Mouse (Mus musculus) heart, postnatal 0 days (tissue): ENCODE results near the gene Megf9. TPM values are rescaled to one million over a fixed set of nuclear protein-coding genes. Genes with fewer than 3 reads are reported as not detected.

ENCODE experiments used
- ATAC-seq: fragments of 200-750 bp; cut with Nextera tagmentation; 2 replicates; pipeline ENCODE4 v1.8.0; 2017; ENCODE audit warnings: low read depth, moderate number of reproducible peaks, moderate library complexity; ENCODE audit not compliant: insufficient read depth
- DNase-seq: peaks from one replicate; pipeline ENCODE4 v3.0.0-alpha.2; 2016; ENCODE audit warnings: low spot score
- H3K27ac ChIP-seq: fragments of 300-500 bp; sonication (generic); 2 replicates; pipeline ENCODE4 v1.5.1; 2014; ENCODE audit warnings: low read depth, mild to moderate bottlenecking
- H3K27me3 ChIP-seq: fragments of 300-500 bp; sonication (generic); 2 replicates; pipeline ENCODE4 v1.6.1; 2014; ENCODE audit warnings: low read length, mixed read lengths; ENCODE audit not compliant: control insufficient read depth, insufficient read depth
- H3K36me3 ChIP-seq: fragments of 300-500 bp; sonication (generic); replicated peaks from 2 replicates; pipeline ENCODE4 v1.6.1; 2014; ENCODE audit warnings: low read length, mixed read lengths; ENCODE audit not compliant: control insufficient read depth, insufficient read depth
- H3K4me1 ChIP-seq: fragments of 300-500 bp; sonication (generic); 2 replicates; pipeline ENCODE4 v1.6.1; 2014; ENCODE audit warnings: antibody characterized with exemption; ENCODE audit not compliant: control insufficient read depth, insufficient read depth
- H3K4me2 ChIP-seq: fragments of 300-500 bp; sonication (generic); 2 replicates; pipeline ENCODE4 v1.6.1; 2014; ENCODE audit warnings: low read depth, mild to moderate bottlenecking, low read length, moderate library complexity
- H3K4me3 ChIP-seq: fragments of 300-500 bp; sonication (generic); 2 replicates; pipeline ENCODE4 v1.5.1; 2014; ENCODE audit warnings: low read depth, low read length
- H3K9ac ChIP-seq: fragments of 300-500 bp; sonication (generic); replicated peaks from 2 replicates; pipeline ENCODE4 v1.6.1; 2014; ENCODE audit warnings: low read depth, low read length, mixed read lengths
- H3K9me3 ChIP-seq: fragments of 300-500 bp; sonication (generic); replicated peaks from 2 replicates; pipeline ENCODE4 v1.6.1; 2016; ENCODE audit warnings: low read length; ENCODE audit not compliant: control insufficient read depth
- CTCF ChIP-seq: IDR thresholded peaks from 2 replicates; pipeline ENCODE4 v1.5.1; 2016; ENCODE audit warnings: antibody characterized with exemption, control low read depth, low read depth
- EP300 ChIP-seq: IDR thresholded peaks from 2 replicates; pipeline ENCODE4 v1.6.1; 2016; ENCODE audit warnings: antibody characterized with exemption, low read depth
- WGBS: fragments of 180-500 bp; shearing (Covaris S2); extraction: QIAGEN DNeasy Blood & Tissue Kit; methylation state at CpG from one replicate; pipeline ENCODE4 v1.1.7; 2014; 5-methylcytosine and 5-hydroxymethylcytosine counted together
- polyA plus RNA-seq: library from polyadenylated mRNA; unstranded; fragments of >200 nt; fragmentation: Nextera tagmentation; extraction: Ambion mirVana; gene quantifications from 2 replicates; pipeline ENCODE4 v1.2.1, GENCODE M21; 2015
- total RNA-seq: library from RNA; depleted of rRNA; stranded (reverse); fragments of >200 nt; gene quantifications from 2 replicates; pipeline ENCODE4 v1.2.3, GENCODE M21; 2014; ENCODE audit warnings: low replicate concordance

The Megf9 gene
- total and polyA plus RNA-seq, 2 experiments from 2014 or later = 3.3 to 10.8 TPM

- H3K4me1 ChIP-seq = no peaks in the 10 kb centered on the region
- ATAC-seq (no peak), DNase-seq (no peak)
- TF ChIP-seq EP300 = no peak
- no peak for TF ChIP-seq CTCF
- no peaks in the 10 kb centered on the region for H3K27me3 ChIP-seq
- H3K4me3 ChIP-seq = no peak overlapping the region
- H3K4me2 ChIP-seq = no peak overlapping the region
- H3K27ac ChIP-seq = no peak overlapping the region
- no peaks in the 10 kb centered on the region for H3K36me3 ChIP-seq
- H3K9me3 ChIP-seq = no peaks in the 10 kb centered on the region
- WGBS = 72% methylated on average over 5 of the region's 5 CpGs
- no peak overlapping the region for H3K9ac ChIP-seq
Observed at GRCm38 (mm10) chr4:70553230-70553797, 18.5 kb upstream of the Megf9 start.

GRCm38 (mm10) chr4:70552120-70552519, 17.3 kb upstream of the Megf9 start:
- TF ChIP-seq CTCF = no peak
- TF ChIP-seq EP300 = no peak
- DNase-seq = no peak
- H3K9ac ChIP-seq = no peak overlapping the region
- no peak for ATAC-seq
- WGBS = 80% methylated on average over 4 of the region's 4 CpGs
- no peaks in the 10 kb centered on the region for H3K27me3 ChIP-seq
- no peak overlapping the region for H3K4me3 ChIP-seq
- H3K9me3 ChIP-seq = no peaks in the 10 kb centered on the region
- no peaks in the 10 kb centered on the region for H3K4me1 ChIP-seq
- no peaks in the 10 kb centered on the region for H3K36me3 ChIP-seq
- H3K4me2 ChIP-seq = no peak overlapping the region
- H3K27ac ChIP-seq = no peak overlapping the region

GRCm38 (mm10) chr4:70547411-70548148, 12.8 kb upstream of the Megf9 start:
- H3K4me3 ChIP-seq = no peak overlapping the region
- H3K9me3 ChIP-seq = no peaks in the 10 kb centered on the region
- no peaks in the 10 kb centered on the region for H3K36me3 ChIP-seq
- WGBS = 63% methylated on average over 8 of the region's 8 CpGs
- H3K4me1 ChIP-seq = no peaks in the 10 kb centered on the region
- ATAC-seq (no peak), DNase-seq (no peak)
- no peak for TF ChIP-seq CTCF
- TF ChIP-seq EP300 = no peak
- H3K27me3 ChIP-seq = no peaks in the 10 kb centered on the region
- H3K27ac ChIP-seq = no peak overlapping the region
- H3K4me2 ChIP-seq = no peak overlapping the region
- H3K9ac ChIP-seq = no peak overlapping the region

GRCm38 (mm10) chr4:70545869-70546542, 11.2 kb upstream of the Megf9 start:
- Histone ChIP-seq H3K4me3 (no peak overlapping the region), H3K4me2 (no peak overlapping the region), H3K27ac (no peak overlapping the region), H3K9ac (no peak overlapping the region), H3K4me1 (no peaks in the 10 kb centered on the region; the same call in 1 of the 2 replicates), H3K9me3 (no peaks in the 10 kb centered on the region), H3K27me3 (no peaks in the 10 kb centered on the region), H3K36me3 (no peaks in the 10 kb centered on the region)
- no peak for ATAC-seq
- TF ChIP-seq EP300 = no peak
- no peak for TF ChIP-seq CTCF
- WGBS = 57% methylated on average over 2 of the region's 2 CpGs
- no peak for DNase-seq

GRCm38 (mm10) chr4:70544390-70544789, 9.6 kb upstream of the Megf9 start:
- DNase-seq (no peak), ATAC-seq (no peak)
- Histone ChIP-seq H3K36me3 (no peaks in the 10 kb centered on the region), H3K27me3 (no peaks in the 10 kb centered on the region), H3K9ac (no peak overlapping the region), H3K4me2 (no peak overlapping the region), H3K4me1 (no peaks in the 10 kb centered on the region; the same call in 1 of the 2 replicates), H3K4me3 (no peak overlapping the region), H3K27ac (no peak overlapping the region), H3K9me3 (no peaks in the 10 kb centered on the region)
- 71% methylated on average over 3 of the region's 3 CpGs for WGBS
- TF ChIP-seq CTCF = no peak
- TF ChIP-seq EP300 = no peak
